Mouse (Mus musculus) hindbrain, embryonic 15.5 days (tissue): ENCODE data around the gene Gm49711. TPM values are rescaled to one million over a fixed set of nuclear protein-coding genes. Genes with fewer than 3 reads are reported as not detected.

Experiments used
- ATAC-seq: fragments of 200-750 bp; cut with Nextera tagmentation; 2 replicates; pipeline ENCODE4 v1.8.0; 2017; ENCODE audit warnings: low read depth, moderate number of reproducible peaks, moderate TSS enrichment; ENCODE audit not compliant: low FRiP score
- H3K27ac ChIP-seq: fragments of 300-500 bp; sonication (generic); replicated peaks from 2 replicates; pipeline ENCODE4 v1.5.1; 2015; ENCODE audit warnings: mild to moderate bottlenecking, inconsistent platforms
- H3K27me3 ChIP-seq: fragments of 300-500 bp; sonication (generic); 2 replicates; pipeline ENCODE4 v1.6.1; 2015; ENCODE audit warnings: control low read depth, inconsistent platforms
- H3K36me3 ChIP-seq: fragments of 300-500 bp; sonication (generic); 2 replicates; pipeline ENCODE4 v1.6.1; 2015; ENCODE audit warnings: control low read depth, inconsistent platforms
- H3K4me1 ChIP-seq: fragments of 300-500 bp; sonication (generic); replicated peaks from 2 replicates; pipeline ENCODE4 v1.6.1; 2015; ENCODE audit warnings: control low read depth, inconsistent platforms
- H3K4me2 ChIP-seq: fragments of 300-500 bp; sonication (generic); 2 replicates; pipeline ENCODE4 v1.6.1; 2015; ENCODE audit warnings: moderate library complexity, mild to moderate bottlenecking, inconsistent platforms
- H3K4me3 ChIP-seq: fragments of 300-500 bp; sonication (generic); 2 replicates; pipeline ENCODE4 v1.5.1; 2015; ENCODE audit warnings: mild to moderate bottlenecking, inconsistent platforms
- H3K9ac ChIP-seq: fragments of 300-500 bp; sonication (generic); 2 replicates; pipeline ENCODE4 v1.6.1; 2015; ENCODE audit warnings: inconsistent platforms
- H3K9me3 ChIP-seq: fragments of 300-500 bp; sonication (generic); 2 replicates; pipeline ENCODE4 v1.6.1; 2016; ENCODE audit warnings: control low read depth, inconsistent platforms
- WGBS: fragments of 180-500 bp; shearing (Covaris S2); methylation state at CpG from one replicate; pipeline ENCODE4 v1.1.7; 2015; 5-methylcytosine and 5-hydroxymethylcytosine counted together
- polyA plus RNA-seq: library from polyadenylated mRNA; unstranded; fragments of >200 nt; fragmentation: Nextera tagmentation; extraction: Ambion mirVana; gene quantifications from 2 replicates; pipeline ENCODE4 v1.2.1, GENCODE M21; 2015

Gm49711 gene
- 0.32 and 0.34 TPM in 2 replicates for polyA plus RNA-seq

- peak within 1 kb of the TSS; percentile 84 for H3K4me2 ChIP-seq
- peak; percentile 95 for ATAC-seq
- H3K9ac ChIP-seq = peak within 1 kb of the TSS; percentile 91
- H3K27me3 ChIP-seq = no peaks in the 10 kb centered on the region
- H3K36me3 ChIP-seq = peaks cover 17% of the 10 kb centered on the region
- 0% methylated on average over 68 of the region's 99 CpGs for WGBS
- H3K4me1 ChIP-seq = peaks cover 38% of the 10 kb centered on the region
- peak within 1 kb of the TSS; percentile 99 for H3K4me3 ChIP-seq
- H3K27ac ChIP-seq = peak within 1 kb of the TSS; percentile 95
- no peaks in the 10 kb centered on the region for H3K9me3 ChIP-seq
Measured at GRCm38 (mm10) chr16:92057852-92058643, at the start of gene Gm49711, which contains the start of the genes Mrps6 and Slc5a3. Gene Gm49711 (plus strand): TSS chr16:92058316. Gene Mrps6 (plus strand): TSS chr16:92058270. Gene Slc5a3 (plus strand): TSS chr16:92058322.

GRCm38 (mm10) chr16:92009586-92009985, 48.5 kb upstream of the Gm49711 start:
- ATAC-seq = no peak
- no peak overlapping the region for H3K27ac ChIP-seq
- WGBS = 87% methylated on average over 2 of the region's 2 CpGs
- no peaks in the 10 kb centered on the region for H3K27me3 ChIP-seq
- no peaks in the 10 kb centered on the region for H3K9me3 ChIP-seq
- H3K9ac ChIP-seq = no peak overlapping the region
- H3K4me2 ChIP-seq = no peak overlapping the region
- H3K4me1 ChIP-seq = no peaks in the 10 kb centered on the region
- H3K36me3 ChIP-seq = no peaks in the 10 kb centered on the region
- no peak overlapping the region for H3K4me3 ChIP-seq

GRCm38 (mm10) chr16:92016792-92017191, 41.3 kb upstream of the Gm49711 start:
- Histone ChIP-seq H3K27ac (no peak overlapping the region), H3K27me3 (no peaks in the 10 kb centered on the region), H3K4me2 (no peak overlapping the region), H3K9ac (no peak overlapping the region), H3K4me3 (no peak overlapping the region), H3K9me3 (no peaks in the 10 kb centered on the region), H3K36me3 (no peaks in the 10 kb centered on the region), H3K4me1 (peaks cover 17% of the 10 kb centered on the region)
- WGBS = 89% methylated on average over 8 of the region's 8 CpGs
- no peak for ATAC-seq

- peak overlapping the region; percentile 36 for H3K4me3 ChIP-seq
- H3K27ac ChIP-seq = peak overlapping the region; percentile 76
- peak overlapping the region; percentile 63 for H3K4me2 ChIP-seq
- H3K27me3 ChIP-seq = no peaks in the 10 kb centered on the region
- H3K9ac ChIP-seq = peak overlapping the region; percentile 42
- WGBS = 4% methylated on average over 26 of the region's 26 CpGs
- H3K36me3 ChIP-seq = no peaks in the 10 kb centered on the region
- H3K9me3 ChIP-seq = no peaks in the 10 kb centered on the region
- ATAC-seq = peak; percentile 52; the same call in 1 of the 2 replicates
- H3K4me1 ChIP-seq = peaks cover 17% of the 10 kb centered on the region
Measured at GRCm38 (mm10) chr16:92019141-92020118, 38.7 kb upstream of the Gm49711 start.

- no peak overlapping the region for H3K27ac ChIP-seq
- H3K9me3 ChIP-seq = no peaks in the 10 kb centered on the region
- no peak for ATAC-seq
- peaks cover 17% of the 10 kb centered on the region for H3K4me1 ChIP-seq
- 91% methylated on average over 12 of the region's 12 CpGs for WGBS
- H3K36me3 ChIP-seq = no peaks in the 10 kb centered on the region
- no peaks in the 10 kb centered on the region for H3K27me3 ChIP-seq
- H3K4me2 ChIP-seq = no peak overlapping the region
- no peak overlapping the region for H3K9ac ChIP-seq
- H3K4me3 ChIP-seq = no peak overlapping the region
Measured at GRCm38 (mm10) chr16:92021656-92022400, 36.3 kb upstream of the Gm49711 start.

- peaks cover 17% of the 10 kb centered on the region for H3K4me1 ChIP-seq
- no peaks in the 10 kb centered on the region for H3K27me3 ChIP-seq
- no peak overlapping the region for H3K4me2 ChIP-seq
- H3K27ac ChIP-seq = no peak overlapping the region
- 72% methylated on average over 20 of the region's 20 CpGs for WGBS
- no peak for ATAC-seq
- H3K4me3 ChIP-seq = no peak overlapping the region
- no peak overlapping the region for H3K9ac ChIP-seq
- H3K36me3 ChIP-seq = no peaks in the 10 kb centered on the region
- no peaks in the 10 kb centered on the region for H3K9me3 ChIP-seq
Measured at GRCm38 (mm10) chr16:92022494-92023283, 35.4 kb upstream of the Gm49711 start.

- no peaks in the 10 kb centered on the region for H3K9me3 ChIP-seq
- H3K9ac ChIP-seq = no peak overlapping the region
- WGBS = 87% methylated on average over 3 of the region's 3 CpGs
- no peaks in the 10 kb centered on the region for H3K27me3 ChIP-seq
- ATAC-seq = no peak
- H3K4me2 ChIP-seq = no peak overlapping the region
- no peak overlapping the region for H3K27ac ChIP-seq
- H3K36me3 ChIP-seq = no peaks in the 10 kb centered on the region
- no peak overlapping the region for H3K4me3 ChIP-seq
- H3K4me1 ChIP-seq = no peaks in the 10 kb centered on the region
Measured at GRCm38 (mm10) chr16:92033286-92033685, 24.8 kb upstream of the Gm49711 start.

- Histone ChIP-seq H3K9ac (no peak overlapping the region), H3K9me3 (no peaks in the 10 kb centered on the region), H3K4me3 (no peak overlapping the region), H3K4me2 (no peak overlapping the region), H3K4me1 (no peaks in the 10 kb centered on the region), H3K36me3 (no peaks in the 10 kb centered on the region), H3K27ac (no peak overlapping the region), H3K27me3 (no peaks in the 10 kb centered on the region)
- no peak for ATAC-seq
- WGBS = 69% methylated on average over 5 of the region's 5 CpGs
Measured at GRCm38 (mm10) chr16:92034676-92035075, 23.4 kb upstream of the Gm49711 start.

GRCm38 (mm10) chr16:92036701-92037100, 21.4 kb upstream of the Gm49711 start:
- no peak for ATAC-seq
- H3K4me3 ChIP-seq = no peak overlapping the region
- WGBS = 47% methylated on average over 8 of the region's 8 CpGs

GRCm38 (mm10) chr16:92037891-92038607, 20.1 kb upstream of the Gm49711 start:
- Histone ChIP-seq H3K4me1 (no peaks in the 10 kb centered on the region), H3K4me2 (no peak overlapping the region), H3K4me3 (no peak overlapping the region), H3K9ac (no peak overlapping the region), H3K27me3 (no peaks in the 10 kb centered on the region), H3K9me3 (no peaks in the 10 kb centered on the region), H3K36me3 (no peaks in the 10 kb centered on the region), H3K27ac (no peak overlapping the region)
- 87% methylated on average over 21 of the region's 21 CpGs for WGBS
- ATAC-seq = no peak

More at GRCm38 (mm10) chr16:92036701-92037100, 21.4 kb upstream of the Gm49711 start:
- no peak overlapping the region for H3K27ac ChIP-seq
- no peaks in the 10 kb centered on the region for H3K9me3 ChIP-seq
- no peaks in the 10 kb centered on the region for H3K36me3 ChIP-seq
- H3K4me1 ChIP-seq = no peaks in the 10 kb centered on the region
- no peak overlapping the region for H3K9ac ChIP-seq
- no peak overlapping the region for H3K4me2 ChIP-seq
- H3K27me3 ChIP-seq = no peaks in the 10 kb centered on the region
